Mouse (Mus musculus) MEL (cell line): ENCODE results near the gene Rprd1b. TPM values are rescaled to one million over a fixed set of nuclear protein-coding genes. Genes with fewer than 3 reads are reported as not detected.

Source experiments
- DNase-seq: peaks from one replicate; pipeline ENCODE4 v3.0.0; 2011; ENCODE audit warnings: low read depth, low spot score
- H3K27ac ChIP-seq: 2 replicates; pipeline ENCODE4 v1.5.1; 2012; ENCODE audit warnings: low read depth, mild to moderate bottlenecking, control low read depth, low read length, moderate library complexity; ENCODE audit not compliant: control insufficient read depth
- H3K27me3 ChIP-seq, 2 experiments: fragments of 150-350 bp in 1 of 2; sonication (generic) in 1 of 2; 2 replicates each; pipeline ENCODE4 v1.6.1; 2012; ENCODE audit warnings: low read length in 2 of 2, mild to moderate bottlenecking in 2 of 2, improper control_type of control experiment in 1 of 2, moderate library complexity in 1 of 2; ENCODE audit not compliant: insufficient read depth in 2 of 2, control insufficient read depth in 1 of 2
- H3K36me3 ChIP-seq, 2 experiments: 2 replicates each; pipeline ENCODE4 v1.6.1; 2012 to 2014; ENCODE audit warnings: low read length in 2 of 2, improper control_type of control experiment in 1 of 2, inconsistent platforms in 1 of 2, mild to moderate bottlenecking in 1 of 2; ENCODE audit not compliant: insufficient read depth in 2 of 2, control insufficient read depth in 1 of 2
- H3K4me1 ChIP-seq, 2 experiments: fragments of 150-350 bp in 1 of 2; sonication (generic) in 1 of 2; 2 replicates each; pipeline ENCODE4 v1.6.1; 2012; ENCODE audit warnings: low read length in 2 of 2, improper control_type of control experiment in 1 of 2, mild to moderate bottlenecking in 1 of 2; ENCODE audit not compliant: insufficient read depth in 2 of 2, control insufficient read depth in 1 of 2
- H3K4me3 ChIP-seq, 2 experiments: fragments of 150-350 bp in 1 of 2; sonication (generic) in 1 of 2; 2 replicates each; pipeline ENCODE4 v1.5.1; 2012; ENCODE audit warnings: low read depth in 2 of 2, low read length in 2 of 2, mild to moderate bottlenecking in 2 of 2, moderate library complexity in 2 of 2, control low read depth in 1 of 2, improper control_type of control experiment in 1 of 2; ENCODE audit not compliant: control insufficient read depth in 1 of 2, insufficient read depth in 1 of 2
- H3K79me2 ChIP-seq: 2 replicates; pipeline ENCODE4 v1.6.1; 2012; ENCODE audit warnings: mild to moderate bottlenecking, low read length, moderate library complexity; ENCODE audit not compliant: control insufficient read depth, poor library complexity, insufficient read depth
- H3K9ac ChIP-seq: 2 replicates; pipeline ENCODE4 v1.6.1; 2012; ENCODE audit warnings: low read depth, mild to moderate bottlenecking, control low read depth, low read length, moderate library complexity; ENCODE audit not compliant: control insufficient read depth, poor library complexity, severe bottlenecking
- H3K9me3 ChIP-seq: fragments of 150-350 bp; sonication (generic); replicated peaks from 2 replicates; pipeline ENCODE4 v1.6.1; 2012; ENCODE audit warnings: mild to moderate bottlenecking, low read length, improper control_type of control experiment, moderate library complexity; ENCODE audit not compliant: insufficient read depth
- CHD1 ChIP-seq: IDR thresholded peaks from 2 replicates; pipeline ENCODE4 v1.6.1; 2012; ENCODE audit warnings: low read depth, mild to moderate bottlenecking, inconsistent platforms, low read length, improper control_type of control experiment
- CHD2 ChIP-seq: IDR thresholded peaks from 2 replicates; pipeline ENCODE4 v1.6.1; 2011; ENCODE audit warnings: low read length, improper control_type of control experiment
- CTCF ChIP-seq, 3 experiments: IDR thresholded peaks in 2 of 3; conservative IDR thresholded peaks in 1 of 3; 2 replicates each; pipeline ENCODE4 v1.5.1; 2011 to 2012; ENCODE audit warnings: low read length in 3 of 3, low read depth in 2 of 3, mild to moderate bottlenecking in 2 of 3, improper control_type of control experiment in 1 of 3, inconsistent platforms in 1 of 3, mixed read lengths in 1 of 3, moderate library complexity in 1 of 3; ENCODE audit not compliant: control insufficient read depth in 1 of 3, insufficient read depth in 1 of 3, poor library complexity in 1 of 3, severe bottlenecking in 1 of 3
- E2F4 ChIP-seq: IDR thresholded peaks from 2 replicates; pipeline ENCODE4 v1.6.1; 2011; ENCODE audit warnings: low read depth, low read length, improper control_type of control experiment, borderline replicate concordance
- ELF1 ChIP-seq: IDR thresholded peaks from 2 replicates; pipeline ENCODE4 v1.6.1; 2014; ENCODE audit warnings: low read depth, mild to moderate bottlenecking, inconsistent platforms, low read length, improper control_type of control experiment, moderate library complexity
- ETS1 ChIP-seq: IDR thresholded peaks from 2 replicates; pipeline ENCODE4 v1.6.1; 2012; ENCODE audit warnings: low read depth, mild to moderate bottlenecking, inconsistent platforms, low read length, improper control_type of control experiment, moderate library complexity
- GABPA ChIP-seq: IDR thresholded peaks from 2 replicates; pipeline ENCODE4 v1.6.1; 2012; ENCODE audit warnings: low read depth, mild to moderate bottlenecking, inconsistent platforms, low read length, improper control_type of control experiment, moderate library complexity
- JUND ChIP-seq: IDR thresholded peaks from 2 replicates; pipeline ENCODE4 v1.6.1; 2011; ENCODE audit warnings: low read depth, mild to moderate bottlenecking, improper control_type of control experiment, low read length
- KAT2A ChIP-seq: conservative IDR thresholded peaks from 2 replicates; pipeline ENCODE4 v1.6.1; 2012; ENCODE audit warnings: low read depth, low read length, improper control_type of control experiment, inconsistent platforms
- MAZ ChIP-seq: IDR thresholded peaks from 2 replicates; pipeline ENCODE4 v1.6.1; 2012; ENCODE audit warnings: low read depth, mild to moderate bottlenecking, inconsistent platforms, low read length, improper control_type of control experiment
- MXI1 ChIP-seq: IDR thresholded peaks from 2 replicates; pipeline ENCODE4 v1.6.1; 2011; ENCODE audit warnings: mild to moderate bottlenecking, low read depth, low read length, improper control_type of control experiment
- MYB ChIP-seq: IDR thresholded peaks from 2 replicates; pipeline ENCODE4 v1.6.1; 2011; ENCODE audit warnings: mild to moderate bottlenecking, low read depth, low read length, improper control_type of control experiment
- NRF1 ChIP-seq: IDR thresholded peaks from 2 replicates; pipeline ENCODE4 v1.6.1; 2014; ENCODE audit warnings: low read depth, mild to moderate bottlenecking, inconsistent platforms, low read length, improper control_type of control experiment, moderate library complexity; ENCODE audit not compliant: poor library complexity, insufficient read depth, severe bottlenecking
- SIN3A ChIP-seq: IDR thresholded peaks from 2 replicates; pipeline ENCODE4 v1.6.1; 2012; ENCODE audit warnings: low read length, improper control_type of control experiment, inconsistent platforms
- TAL1 ChIP-seq: IDR thresholded peaks from 2 replicates; pipeline ENCODE4 v1.6.1; 2012; ENCODE audit warnings: mild to moderate bottlenecking, inconsistent platforms, low read length, moderate library complexity, mixed read lengths
- TBP ChIP-seq: IDR thresholded peaks from 2 replicates; pipeline ENCODE4 v1.8.0; 2011; ENCODE audit warnings: low read depth, low read length, improper control_type of control experiment
- TCF12 ChIP-seq: IDR thresholded peaks from 2 replicates; pipeline ENCODE4 v1.6.1; 2014; ENCODE audit warnings: low read depth, mild to moderate bottlenecking, inconsistent platforms, low read length, improper control_type of control experiment, moderate library complexity
- USF2 ChIP-seq, 2 experiments: IDR thresholded peaks; 2 replicates each; pipeline ENCODE4 v1.6.1; 2011 to 2012; ENCODE audit warnings: improper control_type of control experiment in 2 of 2, low read length in 2 of 2, borderline replicate concordance in 1 of 2, inconsistent platforms in 1 of 2, low read depth in 1 of 2, mild to moderate bottlenecking in 1 of 2; ENCODE audit not compliant: insufficient read depth in 1 of 2
- ZNF384 ChIP-seq: IDR thresholded peaks from 2 replicates; pipeline ENCODE4 v1.6.1; 2012; ENCODE audit warnings: low read depth, mild to moderate bottlenecking, inconsistent platforms, low read length, improper control_type of control experiment
- polyA plus RNA-seq, 2 experiments: library from polyadenylated mRNA; stranded (reverse) in 1 of 2; unstranded in 1 of 2; fragments of >175 nt in 1 of 2; fragments of >200 nt in 1 of 2; gene quantifications; 2 replicates each; pipeline versions ENCODE4 v1.2.1 to v1.2.4; 2012; ENCODE audit warnings: low replicate concordance in 2 of 2, low read depth in 1 of 2; ENCODE audit not compliant: insufficient read length in 2 of 2, insufficient read depth in 1 of 2, missing spikeins in 1 of 2
- total RNA-seq: library from RNA; depleted of rRNA; stranded (reverse); fragments of 300-350 nt; gene quantifications from 2 replicates; pipeline ENCODE4 v1.2.3, GENCODE M21; 2012

Gene Rprd1b
- total and polyA plus RNA-seq, 3 experiments: 14.2 to 35.1 TPM; not detected in 1

DNA sequence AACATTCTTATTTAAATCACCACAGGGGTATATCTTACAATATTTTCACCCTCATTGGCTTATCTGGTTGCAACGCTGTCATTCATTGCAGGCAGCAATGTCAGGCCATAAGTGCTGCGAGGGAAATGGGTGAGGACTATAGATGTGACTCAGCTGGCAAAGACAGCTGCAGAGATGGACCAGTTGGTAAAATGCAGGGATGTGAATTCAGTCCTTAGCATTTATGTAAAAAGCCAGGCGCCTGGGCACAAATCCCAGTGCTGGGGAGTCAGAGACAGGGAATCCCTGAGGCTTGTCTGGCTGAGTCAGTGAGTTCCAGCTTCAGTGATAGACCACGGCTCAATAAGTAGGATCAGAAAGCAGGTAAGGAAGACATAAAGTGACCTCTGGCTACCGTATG, 73.5 kb downstream of the Rprd1b start:
- DNase-seq: no peak
- no peaks in the 10 kb centered on the region for H3K79me2 ChIP-seq
- no peak overlapping the region for H3K4me3 ChIP-seq
- no peak overlapping the region for H3K9ac ChIP-seq
- TF ChIP-seq MYB: no peak
- no peak for TF ChIP-seq TAL1
- no peak for TF ChIP-seq NRF1
- no peak for TF ChIP-seq KAT2A
- TF ChIP-seq GABPA: no peak
- TF ChIP-seq ELF1: no peak
- no peak for TF ChIP-seq JUND
- no peak for TF ChIP-seq TCF12
- TF ChIP-seq MXI1: no peak
- no peak for TF ChIP-seq ETS1
- TF ChIP-seq CHD1: no peak
- TF ChIP-seq E2F4: no peak
- no peak for TF ChIP-seq MAZ
- no peak for TF ChIP-seq SIN3A
- no peak overlapping the region for H3K27ac ChIP-seq
- no peaks in the 10 kb centered on the region for H3K4me1 ChIP-seq
- H3K9me3 ChIP-seq: no peaks in the 10 kb centered on the region
- no peaks in the 10 kb centered on the region for H3K36me3 ChIP-seq
- no peaks in the 10 kb centered on the region for H3K27me3 ChIP-seq

GRCm38 (mm10) chr2:158104966-158105365, 76.7 kb downstream of the Rprd1b start:
- Histone ChIP-seq H3K36me3 (no peaks in the 10 kb centered on the region), H3K9ac (no peak overlapping the region), H3K79me2 (no peaks in the 10 kb centered on the region), H3K27me3 (no peaks in the 10 kb centered on the region), H3K9me3 (no peaks in the 10 kb centered on the region), H3K27ac (no peak overlapping the region), H3K4me1 (no peaks in the 10 kb centered on the region), H3K4me3 (no peak overlapping the region)
- TF ChIP-seq ZNF384 (no peak), E2F4 (no peak), TBP (no peak), MAZ (no peak), KAT2A (no peak), CHD2 (no peak), SIN3A (no peak), CTCF (IDR thresholded peaks at IDR 0.05 in 2 of 3, conservative IDR thresholded peaks at IDR 0.05 in 1 of 3; ENCODE audit: control insufficient read depth in 1 of 3, insufficient read depth in 1 of 3, low read depth in 2 of 3, low read length in 3 of 3, poor library complexity in 1 of 3, severe bottlenecking in 1 of 3) (no peak), USF2 (IDR thresholded peaks at IDR 0.05; ENCODE audit: borderline replicate concordance in 1 of 2, insufficient read depth in 1 of 2, low read depth in 1 of 2, low read length in 2 of 2) (no peak)
- DNase-seq: no peak
